Mouse (Mus musculus): ENCODE data around the gene Sec31b. TPM values are rescaled to one million over a fixed set of nuclear protein-coding genes. Genes with fewer than 3 reads are reported as not detected.

The Sec31b gene
- polyA plus RNA-seq, 2 experiments = 0.20 to 0.46 TPM

DNA sequence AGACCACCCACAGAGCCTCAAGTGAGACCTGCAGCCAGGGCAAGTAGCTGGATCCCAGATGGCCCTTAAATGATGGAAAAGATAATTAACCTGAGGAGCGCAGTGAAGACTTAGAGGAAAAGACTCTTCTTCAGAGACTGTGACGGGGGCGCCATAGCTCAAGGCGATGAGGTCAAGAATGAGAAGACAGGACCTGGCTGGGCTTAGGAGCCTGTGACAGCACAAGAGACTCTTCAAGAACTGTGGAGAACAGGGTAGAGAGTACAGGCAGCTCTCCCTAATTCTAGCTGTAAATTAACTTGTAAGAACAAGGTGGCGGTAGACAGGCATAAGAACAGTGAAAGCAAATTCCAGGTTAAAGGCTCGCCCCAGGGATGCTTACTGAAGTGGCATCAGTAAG lies 43.7 kb downstream of the Sec31b start:
- TF ChIP-seq CTCF (IDR thresholded peaks at IDR 0.05; ENCODE audit: low read depth) (no peak), EP300 (IDR thresholded peaks at IDR 0.05; ENCODE audit: low read depth) (no peak)
- ATAC-seq (ENCODE audit: insufficient read depth) (no peak), DNase-seq (ENCODE audit: low read depth in 3 of 3, low spot score in 3 of 3) (no peak)
- H3K4me2 ChIP-seq (ENCODE audit: low read depth) = no peak overlapping the region
- no peaks in the 10 kb centered on the region for H3K9me3 ChIP-seq (ENCODE audit: control insufficient read depth, low read length)
- H3K36me3 ChIP-seq (replicated peaks; ENCODE audit: control insufficient read depth, insufficient read depth, low read depth) = no peaks in the 10 kb centered on the region
- H3K27ac ChIP-seq = no peak overlapping the region
- WGBS (ENCODE audit: insufficient replicate concordance) = 60% methylated on average over 6 of the region's 6 CpGs
- no peak overlapping the region for H3K4me3 ChIP-seq (ENCODE audit: insufficient read depth in 1 of 2, low read depth in 2 of 2, low read length in 2 of 2)
- H3K27me3 ChIP-seq (ENCODE audit: control insufficient read depth, insufficient read depth, low read length) = no peaks in the 10 kb centered on the region; the same call in 1 of the 2 replicates
- no peaks in the 10 kb centered on the region for H3K4me1 ChIP-seq (replicated peaks; ENCODE audit: control insufficient read depth in 2 of 2, insufficient read depth in 2 of 2, low read length in 1 of 2)
- H3K9ac ChIP-seq (replicated peaks) = no peak overlapping the region

GRCm38 (mm10) chr19:44500240-44500639 lies 45.4 kb downstream of the Sec31b start:
- Histone ChIP-seq H3K4me3 (ENCODE audit: insufficient read depth in 1 of 2, low read depth in 2 of 2, low read length in 2 of 2) (no peak overlapping the region), H3K27me3 (ENCODE audit: control insufficient read depth, insufficient read depth, low read length) (no peaks in the 10 kb centered on the region; the same call in 1 of the 2 replicates), H3K36me3 (replicated peaks; ENCODE audit: control insufficient read depth, insufficient read depth, low read depth) (no peaks in the 10 kb centered on the region), H3K4me1 (replicated peaks; ENCODE audit: control insufficient read depth in 2 of 2, insufficient read depth in 2 of 2, low read length in 1 of 2) (no peaks in the 10 kb centered on the region), H3K27ac (no peak overlapping the region), H3K9me3 (ENCODE audit: control insufficient read depth, low read length) (no peaks in the 10 kb centered on the region), H3K9ac (replicated peaks) (no peak overlapping the region), H3K4me2 (ENCODE audit: low read depth) (no peak overlapping the region)
- TF ChIP-seq EP300 (IDR thresholded peaks at IDR 0.05; ENCODE audit: low read depth) (no peak), CTCF (IDR thresholded peaks at IDR 0.05; ENCODE audit: low read depth) (no peak)
- ATAC-seq (ENCODE audit: insufficient read depth) (no peak), DNase-seq (ENCODE audit: low read depth in 3 of 3, low spot score in 3 of 3) (no peak)
- WGBS (ENCODE audit: insufficient replicate concordance) = 47% methylated on average over 5 of the region's 5 CpGs

GRCm38 (mm10) chr19:44498936-44499335 lies 46.7 kb downstream of the Sec31b start:
- no peaks in the 10 kb centered on the region for H3K36me3 ChIP-seq (replicated peaks; ENCODE audit: control insufficient read depth, insufficient read depth, low read depth)
- no peaks in the 10 kb centered on the region; a peak in 1 of 4 replicates for H3K4me1 ChIP-seq (replicated peaks; ENCODE audit: control insufficient read depth in 2 of 2, insufficient read depth in 2 of 2, low read length in 1 of 2)
- DNase-seq (ENCODE audit: low read depth in 3 of 3, low spot score in 3 of 3) (no peak), ATAC-seq (ENCODE audit: insufficient read depth) (no peak)
- TF ChIP-seq CTCF (IDR thresholded peaks at IDR 0.05; ENCODE audit: low read depth) (no peak), EP300 (IDR thresholded peaks at IDR 0.05; ENCODE audit: low read depth) (no peak)
- H3K27me3 ChIP-seq (ENCODE audit: control insufficient read depth, insufficient read depth, low read length) = no peaks in the 10 kb centered on the region; the same call in 1 of the 2 replicates
- H3K4me3 ChIP-seq (ENCODE audit: insufficient read depth in 1 of 2, low read depth in 2 of 2, low read length in 2 of 2) = no peak overlapping the region
- H3K9me3 ChIP-seq (ENCODE audit: control insufficient read depth, low read length) = no peaks in the 10 kb centered on the region
- no peak overlapping the region for H3K4me2 ChIP-seq (ENCODE audit: low read depth)
- WGBS (ENCODE audit: insufficient replicate concordance) = 41% methylated on average over 6 of the region's 6 CpGs
- no peak overlapping the region for H3K9ac ChIP-seq (replicated peaks)
- H3K27ac ChIP-seq = no peak overlapping the region

- Histone ChIP-seq H3K36me3 (replicated peaks; ENCODE audit: control insufficient read depth, insufficient read depth, low read depth) (no peaks in the 10 kb centered on the region), H3K4me3 (ENCODE audit: insufficient read depth in 1 of 2, low read depth in 2 of 2, low read length in 2 of 2) (no peak overlapping the region), H3K4me1 (replicated peaks; ENCODE audit: control insufficient read depth in 2 of 2, insufficient read depth in 2 of 2, low read length in 1 of 2) (no peaks in the 10 kb centered on the region; a peak in 1 of 4 replicates), H3K27me3 (ENCODE audit: control insufficient read depth, insufficient read depth, low read length) (no peaks in the 10 kb centered on the region; the same call in 1 of the 2 replicates), H3K27ac (no peak overlapping the region), H3K9me3 (ENCODE audit: control insufficient read depth, low read length) (no peaks in the 10 kb centered on the region), H3K4me2 (ENCODE audit: low read depth) (no peak overlapping the region), H3K9ac (replicated peaks) (no peak overlapping the region)
- TF ChIP-seq EP300 (IDR thresholded peaks at IDR 0.05; ENCODE audit: low read depth) (no peak), CTCF (IDR thresholded peaks at IDR 0.05; ENCODE audit: low read depth) (no peak)
- DNase-seq (ENCODE audit: low read depth in 3 of 3, low spot score in 3 of 3) (no peak), ATAC-seq (ENCODE audit: insufficient read depth) (no peak)
- WGBS (ENCODE audit: insufficient replicate concordance) = 54% methylated on average over 10 of the region's 10 CpGs
Measured at GRCm38 (mm10) chr19:44496941-44497340, 48.7 kb downstream of the Sec31b start.

- Histone ChIP-seq H3K4me3 (ENCODE audit: insufficient read depth in 1 of 2, low read depth in 2 of 2, low read length in 2 of 2) (no peak overlapping the region), H3K9ac (replicated peaks) (no peak overlapping the region), H3K4me2 (ENCODE audit: low read depth) (no peak overlapping the region), H3K9me3 (ENCODE audit: control insufficient read depth, low read length) (no peaks in the 10 kb centered on the region), H3K27me3 (ENCODE audit: control insufficient read depth, insufficient read depth, low read length) (no peaks in the 10 kb centered on the region; the same call in 1 of the 2 replicates), H3K27ac (no peak overlapping the region), H3K36me3 (replicated peaks; ENCODE audit: control insufficient read depth, insufficient read depth, low read depth) (no peaks in the 10 kb centered on the region), H3K4me1 (replicated peaks; ENCODE audit: control insufficient read depth in 2 of 2, insufficient read depth in 2 of 2, low read length in 1 of 2) (no peaks in the 10 kb centered on the region; a peak in 1 of 4 replicates)
- ATAC-seq (ENCODE audit: insufficient read depth) = no peak
- TF ChIP-seq CTCF (IDR thresholded peaks at IDR 0.05; ENCODE audit: low read depth) (no peak), EP300 (IDR thresholded peaks at IDR 0.05; ENCODE audit: low read depth) (no peak)
- WGBS (ENCODE audit: insufficient replicate concordance) = 9% methylated on average over 8 of the region's 8 CpGs
- DNase-seq (ENCODE audit: low read depth in 3 of 3, low spot score in 3 of 3) = no peak
Measured at GRCm38 (mm10) chr19:44496511-44496910, 49.2 kb downstream of the Sec31b start.
